Mouse (Mus musculus): ENCODE measurements around the gene Ciao2a. TPM values are rescaled to one million over a fixed set of nuclear protein-coding genes. Genes with fewer than 3 reads are reported as not detected.
A peak's percentile ranks its signal among the peaks of the same experiment; 100 is the strongest.

Gene Ciao2a
- polyA plus RNA-seq, 1 experiment: 7.4 TPM

DNA sequence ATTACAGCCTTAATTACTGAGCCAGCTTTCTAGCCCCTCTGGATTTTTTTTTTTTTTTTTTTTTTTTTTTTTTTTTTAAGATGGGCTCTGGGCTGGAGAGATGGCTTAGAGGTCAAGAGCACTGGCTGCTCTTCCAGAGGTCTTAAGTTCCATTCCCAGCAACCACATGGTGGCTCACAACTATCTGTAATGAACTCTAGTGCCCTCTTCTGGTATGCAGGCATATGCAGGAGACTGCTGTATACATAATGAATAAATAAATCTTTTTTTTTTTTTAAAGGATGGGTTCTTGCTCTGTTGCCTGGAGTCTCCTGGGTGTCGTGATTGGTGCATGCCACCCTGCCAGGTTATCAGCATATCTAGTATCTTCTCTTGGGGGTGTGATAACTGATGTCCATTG is 29.1 kb downstream of the Ciao2a start:
- no peak for DNase-seq (ENCODE audit: low read depth in 1 of 2, low spot score in 2 of 2)
- Histone ChIP-seq H3K27ac (ENCODE audit: insufficient read depth, low read length) (no peak overlapping the region), H3K4me3 (ENCODE audit: extremely low read depth, insufficient read depth, insufficient read length) (no peak overlapping the region), H3K36me3 (ENCODE audit: control insufficient read depth, insufficient read depth, low read length) (no peaks in the 10 kb centered on the region), H3K27me3 (ENCODE audit: control insufficient read depth, insufficient read depth, low read length) (peaks cover 6% of the 10 kb centered on the region), H3K4me1 (ENCODE audit: control insufficient read depth, insufficient read depth, insufficient read length) (peaks cover 4% of the 10 kb centered on the region; the same call in 1 of the 2 replicates)
- WGBS: 78% methylated on average over 1 of the region's 1 CpGs
- no peak for TF ChIP-seq POLR2A (IDR thresholded peaks at IDR 0.05; ENCODE audit: low read depth, low read length)
- no peak for TF ChIP-seq CTCF (IDR thresholded peaks at IDR 0.05; ENCODE audit: extremely low read depth, insufficient read depth, insufficient read length, insufficient replicate concordance)

DNA sequence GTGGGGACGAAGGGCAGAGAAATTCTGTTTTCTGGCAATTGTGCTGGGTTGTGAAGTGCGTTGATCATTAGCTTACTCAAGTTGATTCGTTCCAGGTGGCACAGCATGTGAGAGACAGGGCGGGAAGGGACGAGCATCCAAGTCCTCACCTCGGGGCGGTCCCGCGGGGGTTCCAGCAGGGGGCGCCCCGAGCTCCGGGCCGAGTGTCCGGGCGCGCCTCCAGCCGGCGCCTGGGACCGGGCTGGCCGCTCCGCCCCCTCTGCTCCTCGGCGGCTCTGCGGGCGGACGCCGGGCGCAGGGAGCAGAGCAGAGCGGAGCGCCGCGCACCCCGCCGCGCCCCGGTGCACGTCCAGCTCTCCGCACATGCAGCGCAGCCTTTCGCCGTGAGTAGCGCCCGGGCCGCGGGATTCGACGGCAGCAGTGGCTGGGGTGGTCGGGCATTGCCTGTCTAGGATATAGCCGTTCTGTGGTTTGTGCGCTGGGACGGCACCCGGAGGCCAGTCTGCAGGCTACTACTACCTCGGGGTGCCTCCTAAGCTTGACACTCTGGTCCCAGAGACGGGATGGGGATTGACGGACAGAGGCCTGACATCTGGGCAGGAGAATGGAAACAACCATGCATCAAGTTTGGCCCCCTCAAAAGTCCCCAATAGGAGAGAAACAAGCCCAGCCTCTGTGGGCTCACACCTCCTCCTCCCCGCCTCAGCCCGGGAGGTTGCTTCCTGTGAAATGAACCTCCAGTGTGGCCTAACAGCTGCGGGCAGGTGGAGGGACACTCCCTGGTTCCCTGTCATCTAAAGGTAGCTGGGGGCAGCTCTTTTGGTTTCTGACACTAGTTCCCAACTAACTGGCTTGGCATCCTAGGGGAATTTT is 31.8 kb downstream of the Ciao2a start, which contains the start of gene Dapk2:
TSS of gene Dapk2 (plus strand) at position 266 of the 873 bp plus-strand sequence.
- peaks cover 4% of the 10 kb centered on the region; the same call in 1 of the 2 replicates for H3K4me1 ChIP-seq (ENCODE audit: control insufficient read depth, insufficient read depth, insufficient read length)
- peak; percentile 11 to 73 for DNase-seq (ENCODE audit: low read depth in 1 of 2, low spot score in 2 of 2)
- 3% methylated on average over 57 of the region's 58 CpGs for WGBS
- H3K4me3 ChIP-seq (ENCODE audit: extremely low read depth, insufficient read depth, insufficient read length): peak within 1 kb of the TSS; percentile 52
- H3K27ac ChIP-seq (ENCODE audit: insufficient read depth, low read length): peak within 1 kb of the TSS; percentile 63
- H3K27me3 ChIP-seq (ENCODE audit: control insufficient read depth, insufficient read depth, low read length): peaks cover 6% of the 10 kb centered on the region
- TF ChIP-seq CTCF (IDR thresholded peaks at IDR 0.05; ENCODE audit: extremely low read depth, insufficient read depth, insufficient read length, insufficient replicate concordance) (peak; percentile 72), POLR2A (IDR thresholded peaks at IDR 0.05; ENCODE audit: low read depth, low read length) (no peak)
- no peaks in the 10 kb centered on the region for H3K36me3 ChIP-seq (ENCODE audit: control insufficient read depth, insufficient read depth, low read length)

- H3K27me3 ChIP-seq (ENCODE audit: control insufficient read depth, insufficient read depth, low read length): peaks cover 6% of the 10 kb centered on the region
- no peak for DNase-seq (ENCODE audit: low read depth in 1 of 2, low spot score in 2 of 2)
- TF ChIP-seq POLR2A (IDR thresholded peaks at IDR 0.05; ENCODE audit: low read depth, low read length): no peak
- no peak for TF ChIP-seq CTCF (IDR thresholded peaks at IDR 0.05; ENCODE audit: extremely low read depth, insufficient read depth, insufficient read length, insufficient replicate concordance)
- H3K4me3 ChIP-seq (ENCODE audit: extremely low read depth, insufficient read depth, insufficient read length): 0 out of 2 replicates have a peak overlapping the region, but pooled peaks have one; percentile 52
- peaks cover 4% of the 10 kb centered on the region; the same call in 1 of the 2 replicates for H3K4me1 ChIP-seq (ENCODE audit: control insufficient read depth, insufficient read depth, insufficient read length)
- 82% methylated on average over 6 of the region's 6 CpGs for WGBS
- no peak overlapping the region for H3K27ac ChIP-seq (ENCODE audit: insufficient read depth, low read length)
- H3K36me3 ChIP-seq (ENCODE audit: control insufficient read depth, insufficient read depth, low read length): no peaks in the 10 kb centered on the region
These were observed 32.5 kb downstream of the Ciao2a start for GRCm38 (mm10) chr9:66158885-66159430.

- H3K4me1 ChIP-seq (ENCODE audit: control insufficient read depth, insufficient read depth, insufficient read length): peaks cover 4% of the 10 kb centered on the region; the same call in 1 of the 2 replicates
- DNase-seq (ENCODE audit: low read depth in 1 of 2, low spot score in 2 of 2): no peak
- H3K4me3 ChIP-seq (ENCODE audit: extremely low read depth, insufficient read depth, insufficient read length): no peak overlapping the region
- H3K27me3 ChIP-seq (ENCODE audit: control insufficient read depth, insufficient read depth, low read length): peaks cover 6% of the 10 kb centered on the region
- 93% methylated on average over 2 of the region's 2 CpGs for WGBS
- no peaks in the 10 kb centered on the region for H3K36me3 ChIP-seq (ENCODE audit: control insufficient read depth, insufficient read depth, low read length)
- no peak overlapping the region for H3K27ac ChIP-seq (ENCODE audit: insufficient read depth, low read length)
- TF ChIP-seq POLR2A (IDR thresholded peaks at IDR 0.05; ENCODE audit: low read depth, low read length) (no peak), CTCF (IDR thresholded peaks at IDR 0.05; ENCODE audit: extremely low read depth, insufficient read depth, insufficient read length, insufficient replicate concordance) (no peak)
These were observed 33.7 kb downstream of the Ciao2a start for GRCm38 (mm10) chr9:66160155-66160554.

DNA sequence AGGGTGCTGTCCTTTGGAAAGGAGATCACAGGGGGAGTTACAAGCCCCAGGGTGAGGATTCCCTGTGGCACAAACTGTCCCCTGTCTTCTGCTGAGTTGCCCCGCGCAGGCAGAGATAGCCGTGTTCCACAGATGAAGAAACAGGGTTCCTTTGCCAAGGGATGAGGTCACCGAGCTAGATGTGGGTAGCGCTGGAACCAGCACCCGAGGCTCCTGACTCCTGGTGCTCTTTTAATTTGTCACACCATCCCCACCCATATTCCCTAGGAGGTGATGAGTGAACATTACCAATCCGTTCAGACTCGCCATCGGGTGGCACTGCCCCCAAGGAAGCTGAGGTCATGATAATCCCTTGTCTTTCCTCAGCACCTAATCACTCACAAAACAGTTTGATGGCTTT is 36.6 kb downstream of the Ciao2a start:
- 85% methylated on average over 9 of the region's 9 CpGs for WGBS
- Histone ChIP-seq H3K27me3 (ENCODE audit: control insufficient read depth, insufficient read depth, low read length) (peaks cover 5% of the 10 kb centered on the region), H3K4me3 (ENCODE audit: extremely low read depth, insufficient read depth, insufficient read length) (no peak overlapping the region), H3K36me3 (ENCODE audit: control insufficient read depth, insufficient read depth, low read length) (no peaks in the 10 kb centered on the region), H3K27ac (ENCODE audit: insufficient read depth, low read length) (no peak overlapping the region), H3K4me1 (ENCODE audit: control insufficient read depth, insufficient read depth, insufficient read length) (peaks cover 2% of the 10 kb centered on the region; the same call in 1 of the 2 replicates)
- DNase-seq (ENCODE audit: low read depth in 1 of 2, low spot score in 2 of 2): no peak
- no peak for TF ChIP-seq CTCF (IDR thresholded peaks at IDR 0.05; ENCODE audit: extremely low read depth, insufficient read depth, insufficient read length, insufficient replicate concordance)
- TF ChIP-seq POLR2A (IDR thresholded peaks at IDR 0.05; ENCODE audit: low read depth, low read length): no peak

DNA sequence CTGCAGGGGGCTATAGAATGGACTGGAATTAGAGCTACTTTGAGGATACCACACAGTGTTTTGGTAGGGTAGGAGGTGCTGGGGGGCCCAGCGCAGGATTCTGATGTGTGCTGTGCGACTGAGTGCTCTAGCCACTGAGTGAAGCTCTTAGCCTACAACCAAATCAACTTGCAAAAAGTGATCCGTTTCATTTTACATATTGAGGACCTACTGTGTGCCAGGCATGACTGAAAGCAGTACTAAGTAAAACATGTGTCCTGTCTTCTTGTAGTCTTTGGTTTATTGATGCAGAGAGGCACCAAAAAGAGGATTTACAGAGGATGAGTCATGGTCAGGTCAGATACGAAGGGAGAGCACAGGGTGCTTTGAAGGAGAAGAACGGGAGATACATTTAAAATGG is 40.8 kb downstream of the Ciao2a start:
- Histone ChIP-seq H3K27ac (ENCODE audit: insufficient read depth, low read length) (no peak overlapping the region), H3K36me3 (ENCODE audit: control insufficient read depth, insufficient read depth, low read length) (no peaks in the 10 kb centered on the region), H3K4me3 (ENCODE audit: extremely low read depth, insufficient read depth, insufficient read length) (no peak overlapping the region), H3K27me3 (ENCODE audit: control insufficient read depth, insufficient read depth, low read length) (no peaks in the 10 kb centered on the region), H3K4me1 (ENCODE audit: control insufficient read depth, insufficient read depth, insufficient read length) (no peaks in the 10 kb centered on the region)
- 97% methylated on average over 5 of the region's 5 CpGs for WGBS
- TF ChIP-seq POLR2A (IDR thresholded peaks at IDR 0.05; ENCODE audit: low read depth, low read length): no peak
- TF ChIP-seq CTCF (IDR thresholded peaks at IDR 0.05; ENCODE audit: extremely low read depth, insufficient read depth, insufficient read length, insufficient replicate concordance): no peak
- no peak for DNase-seq (ENCODE audit: low read depth in 1 of 2, low spot score in 2 of 2)
